Mouse (Mus musculus) MEL (cell line): ENCODE measurements around the gene Esr1. TPM values are rescaled to one million over a fixed set of nuclear protein-coding genes. Genes with fewer than 3 reads are reported as not detected.
"Not testable (repeated sequence)": the region's sequence is repeated elsewhere in the genome, so short reads cannot be mapped to it uniquely, and the experiment has no call there.

Experiments used
- DNase-seq: peaks from one replicate; pipeline ENCODE4 v3.0.0; 2011; ENCODE audit warnings: low read depth, low spot score
- H3K27ac ChIP-seq: 2 replicates; pipeline ENCODE4 v1.5.1; 2012; ENCODE audit warnings: low read depth, mild to moderate bottlenecking, control low read depth, low read length, moderate library complexity; ENCODE audit not compliant: control insufficient read depth
- H3K27me3 ChIP-seq, 2 experiments: fragments of 150-350 bp in 1 of 2; sonication (generic) in 1 of 2; 2 replicates each; pipeline ENCODE4 v1.6.1; 2012; ENCODE audit warnings: low read length in 2 of 2, mild to moderate bottlenecking in 2 of 2, improper control_type of control experiment in 1 of 2, moderate library complexity in 1 of 2; ENCODE audit not compliant: insufficient read depth in 2 of 2, control insufficient read depth in 1 of 2
- H3K36me3 ChIP-seq, 2 experiments: 2 replicates each; pipeline ENCODE4 v1.6.1; 2012 to 2014; ENCODE audit warnings: low read length in 2 of 2, improper control_type of control experiment in 1 of 2, inconsistent platforms in 1 of 2, mild to moderate bottlenecking in 1 of 2; ENCODE audit not compliant: insufficient read depth in 2 of 2, control insufficient read depth in 1 of 2
- H3K4me1 ChIP-seq, 2 experiments: fragments of 150-350 bp in 1 of 2; sonication (generic) in 1 of 2; 2 replicates each; pipeline ENCODE4 v1.6.1; 2012; ENCODE audit warnings: low read length in 2 of 2, improper control_type of control experiment in 1 of 2, mild to moderate bottlenecking in 1 of 2; ENCODE audit not compliant: insufficient read depth in 2 of 2, control insufficient read depth in 1 of 2
- H3K4me3 ChIP-seq, 2 experiments: fragments of 150-350 bp in 1 of 2; sonication (generic) in 1 of 2; 2 replicates each; pipeline ENCODE4 v1.5.1; 2012; ENCODE audit warnings: low read depth in 2 of 2, low read length in 2 of 2, mild to moderate bottlenecking in 2 of 2, moderate library complexity in 2 of 2, control low read depth in 1 of 2, improper control_type of control experiment in 1 of 2; ENCODE audit not compliant: control insufficient read depth in 1 of 2, insufficient read depth in 1 of 2
- H3K79me2 ChIP-seq: 2 replicates; pipeline ENCODE4 v1.6.1; 2012; ENCODE audit warnings: mild to moderate bottlenecking, low read length, moderate library complexity; ENCODE audit not compliant: control insufficient read depth, poor library complexity, insufficient read depth
- H3K9ac ChIP-seq: 2 replicates; pipeline ENCODE4 v1.6.1; 2012; ENCODE audit warnings: low read depth, mild to moderate bottlenecking, control low read depth, low read length, moderate library complexity; ENCODE audit not compliant: control insufficient read depth, poor library complexity, severe bottlenecking
- H3K9me3 ChIP-seq: fragments of 150-350 bp; sonication (generic); replicated peaks from 2 replicates; pipeline ENCODE4 v1.6.1; 2012; ENCODE audit warnings: mild to moderate bottlenecking, low read length, improper control_type of control experiment, moderate library complexity; ENCODE audit not compliant: insufficient read depth
- CHD2 ChIP-seq: IDR thresholded peaks from 2 replicates; pipeline ENCODE4 v1.6.1; 2011; ENCODE audit warnings: low read length, improper control_type of control experiment
- E2F4 ChIP-seq: IDR thresholded peaks from 2 replicates; pipeline ENCODE4 v1.6.1; 2011; ENCODE audit warnings: low read depth, low read length, improper control_type of control experiment, borderline replicate concordance
- ELF1 ChIP-seq: IDR thresholded peaks from 2 replicates; pipeline ENCODE4 v1.6.1; 2014; ENCODE audit warnings: low read depth, mild to moderate bottlenecking, inconsistent platforms, low read length, improper control_type of control experiment, moderate library complexity
- ETS1 ChIP-seq: IDR thresholded peaks from 2 replicates; pipeline ENCODE4 v1.6.1; 2012; ENCODE audit warnings: low read depth, mild to moderate bottlenecking, inconsistent platforms, low read length, improper control_type of control experiment, moderate library complexity
- GATA1 ChIP-seq: IDR thresholded peaks from 2 replicates; pipeline ENCODE4 v1.6.1; 2011; ENCODE audit warnings: low read depth, low read length, improper control_type of control experiment
- MAX ChIP-seq: IDR thresholded peaks from 2 replicates; pipeline ENCODE4 v1.6.1; 2011; ENCODE audit warnings: low read length, improper control_type of control experiment
- MAZ ChIP-seq: IDR thresholded peaks from 2 replicates; pipeline ENCODE4 v1.6.1; 2012; ENCODE audit warnings: low read depth, mild to moderate bottlenecking, inconsistent platforms, low read length, improper control_type of control experiment
- SIN3A ChIP-seq: IDR thresholded peaks from 2 replicates; pipeline ENCODE4 v1.6.1; 2012; ENCODE audit warnings: low read length, improper control_type of control experiment, inconsistent platforms
- TAL1 ChIP-seq: IDR thresholded peaks from 2 replicates; pipeline ENCODE4 v1.6.1; 2012; ENCODE audit warnings: mild to moderate bottlenecking, inconsistent platforms, low read length, moderate library complexity, mixed read lengths
- TBP ChIP-seq: IDR thresholded peaks from 2 replicates; pipeline ENCODE4 v1.8.0; 2011; ENCODE audit warnings: low read depth, low read length, improper control_type of control experiment
- TCF12 ChIP-seq: IDR thresholded peaks from 2 replicates; pipeline ENCODE4 v1.6.1; 2014; ENCODE audit warnings: low read depth, mild to moderate bottlenecking, inconsistent platforms, low read length, improper control_type of control experiment, moderate library complexity
- UBTF ChIP-seq: IDR thresholded peaks from 2 replicates; pipeline ENCODE4 v1.6.1; 2012; ENCODE audit warnings: low read depth, mild to moderate bottlenecking, inconsistent platforms, low read length, improper control_type of control experiment, moderate library complexity, borderline replicate concordance; ENCODE audit not compliant: insufficient read depth
- USF1 ChIP-seq: IDR thresholded peaks from 2 replicates; pipeline ENCODE4 v1.6.1; 2014; ENCODE audit warnings: low read depth, mild to moderate bottlenecking, inconsistent platforms, low read length, improper control_type of control experiment, moderate library complexity
- ZNF384 ChIP-seq: IDR thresholded peaks from 2 replicates; pipeline ENCODE4 v1.6.1; 2012; ENCODE audit warnings: low read depth, mild to moderate bottlenecking, inconsistent platforms, low read length, improper control_type of control experiment
- polyA plus RNA-seq, 2 experiments: library from polyadenylated mRNA; stranded (reverse) in 1 of 2; unstranded in 1 of 2; fragments of >175 nt in 1 of 2; fragments of >200 nt in 1 of 2; gene quantifications; 2 replicates each; pipeline versions ENCODE4 v1.2.1 to v1.2.4; 2012; ENCODE audit warnings: low replicate concordance in 2 of 2, low read depth in 1 of 2; ENCODE audit not compliant: insufficient read length in 2 of 2, insufficient read depth in 1 of 2, missing spikeins in 1 of 2
- total RNA-seq: library from RNA; depleted of rRNA; stranded (reverse); fragments of 300-350 nt; gene quantifications from 2 replicates; pipeline ENCODE4 v1.2.3, GENCODE M21; 2012

The Esr1 gene
- total and polyA plus RNA-seq, 3 experiments: 0.65 to 0.69 TPM; not detected in 1

- Histone ChIP-seq H3K4me3 (no peak overlapping the region), H3K9ac (no peak overlapping the region), H3K27me3 (no peaks in the 10 kb centered on the region), H3K27ac (no peak overlapping the region), H3K9me3 (no peaks in the 10 kb centered on the region), H3K79me2 (no peaks in the 10 kb centered on the region), H3K4me1 (peaks cover 0 to 3% of the 10 kb centered on the region in 2 experiments; a peak in 1 of 4 replicates), H3K36me3 (peaks cover 0 to 4% of the 10 kb centered on the region in 2 experiments; a peak in 2 of 4 replicates)
- no peak for DNase-seq
- TF ChIP-seq TCF12 (no peak), SIN3A (no peak), CHD2 (no peak), MAX (no peak)
Observed at GRCm38 (mm10) chr10:4618026-4618425, 6.6 kb downstream of the Esr1 start.

- H3K27ac ChIP-seq: no peak overlapping the region
- no peaks in the 10 kb centered on the region for H3K36me3 ChIP-seq
- H3K9me3 ChIP-seq: no peaks in the 10 kb centered on the region
- H3K79me2 ChIP-seq: no peaks in the 10 kb centered on the region
- H3K4me1 ChIP-seq: no peaks in the 10 kb centered on the region
- DNase-seq: no peak
- H3K4me3 ChIP-seq: no peak overlapping the region
- no peak overlapping the region for H3K9ac ChIP-seq
- TF ChIP-seq ETS1 (no peak), ELF1 (no peak), MAZ (no peak), CHD2 (no peak), ZNF384 (no peak), USF1 (no peak), TAL1 (no peak), E2F4 (no peak), UBTF (no peak), GATA1 (no peak), TBP (no peak)
- H3K27me3 ChIP-seq: no peaks in the 10 kb centered on the region
Observed at GRCm38 (mm10) chr10:4618686-4619085, 7.3 kb downstream of the Esr1 start.

- H3K9me3 ChIP-seq, H3K4me1 ChIP-seq, H3K9ac ChIP-seq, H3K36me3 ChIP-seq, H3K4me3 ChIP-seq, DNase-seq, H3K79me2 ChIP-seq, H3K27me3 ChIP-seq, H3K27ac ChIP-seq: not testable (repeated sequence)
Observed at GRCm38 (mm10) chr10:4619426-4619825, 8.0 kb downstream of the Esr1 start.
